Mouse (Mus musculus) forebrain, embryonic 16.5 days (tissue): ENCODE results near the gene Akap7. TPM values are rescaled to one million over a fixed set of nuclear protein-coding genes. Genes with fewer than 3 reads are reported as not detected.

Source experiments
- ATAC-seq: fragments of 200-750 bp; cut with Nextera tagmentation; 2 replicates; pipeline ENCODE4 v1.8.0; 2017; ENCODE audit warnings: mild to moderate bottlenecking, moderate library complexity
- H3K27ac ChIP-seq: fragments of 300-500 bp; sonication (generic); 2 replicates; pipeline ENCODE4 v1.5.1; 2014; ENCODE audit warnings: low read length, control low read depth
- H3K27me3 ChIP-seq: fragments of 300-500 bp; sonication (generic); replicated peaks from 2 replicates; pipeline ENCODE4 v1.6.1; 2014; ENCODE audit warnings: low read length; ENCODE audit not compliant: control insufficient read depth, insufficient read depth
- H3K36me3 ChIP-seq: fragments of 300-500 bp; sonication (generic); 2 replicates; pipeline ENCODE4 v1.6.1; 2014; ENCODE audit not compliant: control insufficient read depth, insufficient read depth
- H3K4me1 ChIP-seq: fragments of 300-500 bp; sonication (generic); replicated peaks from 2 replicates; pipeline ENCODE4 v1.6.1; 2014; ENCODE audit warnings: low read length; ENCODE audit not compliant: control insufficient read depth, insufficient read depth
- H3K4me2 ChIP-seq: fragments of 300-500 bp; sonication (generic); 2 replicates; pipeline ENCODE4 v1.6.1; 2014; ENCODE audit warnings: mild to moderate bottlenecking, low read length, control low read depth
- H3K4me3 ChIP-seq: fragments of 300-500 bp; sonication (generic); replicated peaks from 2 replicates; pipeline ENCODE4 v1.5.1; 2014; ENCODE audit warnings: mild to moderate bottlenecking, low read length, control low read depth
- H3K9ac ChIP-seq: fragments of 300-500 bp; sonication (generic); replicated peaks from 2 replicates; pipeline ENCODE4 v1.6.1; 2014; ENCODE audit warnings: low read depth, low read length, control low read depth
- H3K9me3 ChIP-seq: fragments of 300-500 bp; sonication (generic); 2 replicates; pipeline ENCODE4 v1.6.1; 2016; ENCODE audit warnings: low read length; ENCODE audit not compliant: control insufficient read depth
- WGBS: fragments of 180-500 bp; shearing (Covaris S2); extraction: QIAGEN DNeasy Blood & Tissue Kit; methylation state at CpG from one replicate; pipeline ENCODE4 v1.1.7; 2014; 5-methylcytosine and 5-hydroxymethylcytosine counted together
- polyA plus RNA-seq: library from polyadenylated mRNA; unstranded; fragments of >200 nt; fragmentation: Nextera tagmentation; extraction: Ambion mirVana; gene quantifications from 2 replicates; pipeline ENCODE4 v1.2.1, GENCODE M21; 2015

Gene Akap7
- polyA plus RNA-seq, 1 experiment from 2014 or later = 33.3 TPM

GRCm38 (mm10) chr10:25325690-25326089, 18.0 kb upstream of the Akap7 start:
- Histone ChIP-seq H3K9me3 (no peaks in the 10 kb centered on the region), H3K36me3 (no peaks in the 10 kb centered on the region), H3K4me3 (no peak overlapping the region), H3K4me1 (no peaks in the 10 kb centered on the region), H3K9ac (no peak overlapping the region), H3K27me3 (no peaks in the 10 kb centered on the region), H3K27ac (no peak overlapping the region), H3K4me2 (no peak overlapping the region)
- ATAC-seq = 0 out of 2 replicates have a peak, but pooled peaks have one; percentile 45
- WGBS = 12% methylated on average over 4 of the region's 4 CpGs

- no peaks in the 10 kb centered on the region for H3K4me1 ChIP-seq
- H3K27ac ChIP-seq = no peak overlapping the region
- no peaks in the 10 kb centered on the region for H3K36me3 ChIP-seq
- H3K9ac ChIP-seq = no peak overlapping the region
- 80% methylated on average over 4 of the region's 4 CpGs for WGBS
- H3K4me2 ChIP-seq = no peak overlapping the region
- H3K4me3 ChIP-seq = no peak overlapping the region
- ATAC-seq = no peak
- no peaks in the 10 kb centered on the region for H3K27me3 ChIP-seq
- no peaks in the 10 kb centered on the region for H3K9me3 ChIP-seq
These were observed 13.5 kb upstream of the Akap7 start for GRCm38 (mm10) chr10:25321198-25321597.

- Histone ChIP-seq H3K27ac (no peak overlapping the region), H3K4me1 (no peaks in the 10 kb centered on the region), H3K4me2 (no peak overlapping the region), H3K9ac (no peak overlapping the region), H3K27me3 (no peaks in the 10 kb centered on the region), H3K36me3 (no peaks in the 10 kb centered on the region), H3K4me3 (no peak overlapping the region), H3K9me3 (no peaks in the 10 kb centered on the region)
- ATAC-seq = no peak
These were observed 11.9 kb upstream of the Akap7 start for GRCm38 (mm10) chr10:25319531-25319930.

GRCm38 (mm10) chr10:25318405-25318804, 10.7 kb upstream of the Akap7 start:
- Histone ChIP-seq H3K27ac (no peak overlapping the region), H3K4me1 (no peaks in the 10 kb centered on the region; the same call in 1 of the 2 replicates), H3K4me3 (no peak overlapping the region), H3K36me3 (no peaks in the 10 kb centered on the region), H3K27me3 (no peaks in the 10 kb centered on the region), H3K4me2 (no peak overlapping the region), H3K9ac (no peak overlapping the region), H3K9me3 (no peaks in the 10 kb centered on the region)
- WGBS = 87% methylated on average over 5 of the region's 5 CpGs
- no peak for ATAC-seq

GRCm38 (mm10) chr10:25317665-25318064, 10.0 kb upstream of the Akap7 start:
- no peaks in the 10 kb centered on the region for H3K27me3 ChIP-seq
- no peak overlapping the region for H3K4me3 ChIP-seq
- no peaks in the 10 kb centered on the region for H3K9me3 ChIP-seq
- H3K4me2 ChIP-seq = no peak overlapping the region
- H3K9ac ChIP-seq = no peak overlapping the region
- H3K4me1 ChIP-seq = no peaks in the 10 kb centered on the region; the same call in 1 of the 2 replicates
- no peak overlapping the region for H3K27ac ChIP-seq
- no peaks in the 10 kb centered on the region for H3K36me3 ChIP-seq
- ATAC-seq = no peak

- H3K36me3 ChIP-seq = no peaks in the 10 kb centered on the region
- peaks cover 8% of the 10 kb centered on the region for H3K4me1 ChIP-seq
- no peak for ATAC-seq
- no peak overlapping the region for H3K27ac ChIP-seq
- no peak overlapping the region for H3K4me2 ChIP-seq
- H3K9ac ChIP-seq = no peak overlapping the region
- H3K27me3 ChIP-seq = no peaks in the 10 kb centered on the region
- H3K4me3 ChIP-seq = no peak overlapping the region
- H3K9me3 ChIP-seq = no peaks in the 10 kb centered on the region
- WGBS = 12% methylated on average over 17 of the region's 17 CpGs
These were observed 6.3 kb upstream of the Akap7 start for GRCm38 (mm10) chr10:25313856-25314584.

- H3K4me2 ChIP-seq = peak overlapping the region; percentile 13
These were observed 4.0 kb upstream of the Akap7 start for GRCm38 (mm10) chr10:25311554-25312212.

GRCm38 (mm10) chr10:25310736-25311135, 3.1 kb upstream of the Akap7 start:
- Histone ChIP-seq H3K9me3 (no peaks in the 10 kb centered on the region), H3K27me3 (no peaks in the 10 kb centered on the region), H3K4me3 (no peak overlapping the region), H3K4me2 (no peak overlapping the region), H3K4me1 (peaks cover 8% of the 10 kb centered on the region), H3K36me3 (no peaks in the 10 kb centered on the region), H3K27ac (no peak overlapping the region), H3K9ac (no peak overlapping the region)
- 86% methylated on average over 4 of the region's 4 CpGs for WGBS
- ATAC-seq = no peak

More at GRCm38 (mm10) chr10:25311554-25312212, 4.0 kb upstream of the Akap7 start:
- Histone ChIP-seq H3K27me3 (no peaks in the 10 kb centered on the region), H3K36me3 (no peaks in the 10 kb centered on the region), H3K9me3 (no peaks in the 10 kb centered on the region), H3K4me3 (no peak overlapping the region), H3K9ac (no peak overlapping the region), H3K4me1 (peaks cover 8% of the 10 kb centered on the region), H3K27ac (no peak overlapping the region)
- peak; percentile 85 for ATAC-seq
- WGBS = 3% methylated on average over 9 of the region's 9 CpGs

GRCm38 (mm10) chr10:25309996-25310395, 2.3 kb upstream of the Akap7 start:
- Histone ChIP-seq H3K4me1 (peaks cover 8% of the 10 kb centered on the region), H3K36me3 (no peaks in the 10 kb centered on the region), H3K9ac (no peak overlapping the region), H3K27me3 (no peaks in the 10 kb centered on the region), H3K27ac (no peak overlapping the region), H3K4me3 (no peak overlapping the region), H3K4me2 (no peak overlapping the region), H3K9me3 (no peaks in the 10 kb centered on the region)
- no peak for ATAC-seq
- 93% methylated on average over 5 of the region's 5 CpGs for WGBS
